Mouse (Mus musculus): ENCODE measurements around the gene Adss. TPM values are rescaled to one million over a fixed set of nuclear protein-coding genes. Genes with fewer than 3 reads are reported as not detected.

Adss gene
- total and polyA plus RNA-seq, 3 experiments = 55.7 to 62.6 TPM; not detected in 1

DNA sequence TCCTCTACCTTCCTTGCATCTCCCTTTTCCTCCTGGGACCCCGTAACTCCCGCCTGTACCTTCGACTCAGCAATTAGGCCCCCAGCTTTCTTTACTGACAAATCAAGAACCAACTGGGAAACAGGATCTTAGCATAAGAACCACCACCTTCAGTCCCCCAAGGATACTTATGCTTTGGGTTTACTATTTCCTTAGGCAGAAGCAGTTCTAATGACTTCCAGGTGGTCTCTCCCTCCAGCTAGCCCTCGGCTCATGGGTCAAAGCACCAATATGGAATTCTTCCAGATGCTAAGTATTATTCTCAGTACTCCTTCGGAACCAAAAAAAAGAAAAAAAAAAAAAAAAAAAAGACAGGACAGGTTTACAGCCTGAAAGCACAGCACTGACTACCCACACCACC lies 39.1 kb downstream of the Adss start:
- Histone ChIP-seq H3K4me3 (ENCODE audit: control insufficient read depth in 1 of 2, insufficient read depth in 1 of 2, low read depth in 2 of 2, low read length in 2 of 2) (no peak overlapping the region), H3K79me2 (ENCODE audit: control insufficient read depth, insufficient read depth, low read length, poor library complexity) (no peaks in the 10 kb centered on the region), H3K9ac (ENCODE audit: control insufficient read depth, low read depth, low read length, poor library complexity, severe bottlenecking) (no peak overlapping the region), H3K36me3 (ENCODE audit: control insufficient read depth in 1 of 2, insufficient read depth in 2 of 2, low read length in 2 of 2) (peaks cover 0 to under 1% of the 10 kb centered on the region in 2 experiments; a peak in 2 of 4 replicates), H3K9me3 (replicated peaks; ENCODE audit: insufficient read depth, low read length) (no peaks in the 10 kb centered on the region), H3K27me3 (ENCODE audit: control insufficient read depth in 1 of 2, insufficient read depth in 2 of 2, low read length in 2 of 2) (no peaks in the 10 kb centered on the region), H3K4me1 (ENCODE audit: control insufficient read depth in 1 of 2, insufficient read depth in 2 of 2, low read length in 2 of 2) (no peaks in the 10 kb centered on the region), H3K27ac (ENCODE audit: control insufficient read depth, low read depth, low read length) (no peak overlapping the region)
- DNase-seq (ENCODE audit: low read depth, low spot score) = no peak
- TF ChIP-seq POLR2AphosphoS5 (IDR thresholded peaks at IDR 0.05; ENCODE audit: borderline replicate concordance, low read depth, low read length) (no peak), TCF12 (IDR thresholded peaks at IDR 0.05; ENCODE audit: low read depth, low read length) (no peak), NRF1 (IDR thresholded peaks at IDR 0.05; ENCODE audit: insufficient read depth, low read depth, low read length, poor library complexity, severe bottlenecking) (no peak), MAFK (IDR thresholded peaks at IDR 0.05; ENCODE audit: borderline replicate concordance, low read depth, low read length) (no peak), USF1 (IDR thresholded peaks at IDR 0.05; ENCODE audit: low read depth, low read length) (no peak), GABPA (IDR thresholded peaks at IDR 0.05; ENCODE audit: low read depth, low read length) (no peak)

DNA sequence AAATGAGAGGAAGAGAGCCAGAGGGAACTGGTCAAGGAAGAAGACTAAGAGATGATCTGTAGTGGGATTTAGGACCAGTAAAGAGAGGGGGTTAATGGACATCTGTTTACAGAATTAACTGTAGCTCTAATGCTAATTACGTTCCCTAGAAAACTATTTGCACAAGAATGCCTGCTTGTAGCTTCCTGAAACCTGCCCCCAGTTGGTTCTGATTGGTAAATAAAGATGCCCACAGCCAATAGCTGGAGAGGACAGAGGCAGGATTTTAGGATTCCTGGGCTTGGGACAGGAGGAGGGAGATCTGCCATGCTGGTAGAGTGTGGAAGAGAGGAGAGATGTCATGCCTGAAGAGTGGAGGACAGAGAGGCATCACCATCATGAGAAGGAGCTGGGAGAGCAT lies 42.8 kb downstream of the Adss start:
- no peaks in the 10 kb centered on the region for H3K27me3 ChIP-seq (ENCODE audit: control insufficient read depth in 1 of 2, insufficient read depth in 2 of 2, low read length in 2 of 2)

GRCm38 (mm10) chr1:177747869-177748540 lies 48.3 kb downstream of the Adss start:
- Histone ChIP-seq H3K36me3 (ENCODE audit: control insufficient read depth in 1 of 2, insufficient read depth in 2 of 2, low read length in 2 of 2) (no peaks in the 10 kb centered on the region), H3K9ac (ENCODE audit: control insufficient read depth, low read depth, low read length, poor library complexity, severe bottlenecking) (no peak overlapping the region), H3K27me3 (ENCODE audit: control insufficient read depth in 1 of 2, insufficient read depth in 2 of 2, low read length in 2 of 2) (no peaks in the 10 kb centered on the region), H3K27ac (ENCODE audit: control insufficient read depth, low read depth, low read length) (no peak overlapping the region), H3K4me3 (ENCODE audit: control insufficient read depth in 1 of 2, insufficient read depth in 1 of 2, low read depth in 2 of 2, low read length in 2 of 2) (no peak overlapping the region), H3K79me2 (ENCODE audit: control insufficient read depth, insufficient read depth, low read length, poor library complexity) (no peaks in the 10 kb centered on the region), H3K4me1 (ENCODE audit: control insufficient read depth in 1 of 2, insufficient read depth in 2 of 2, low read length in 2 of 2) (no peaks in the 10 kb centered on the region), H3K9me3 (replicated peaks; ENCODE audit: insufficient read depth, low read length) (no peaks in the 10 kb centered on the region; the same call in 1 of the 2 replicates)
- TF ChIP-seq ZNF384 (IDR thresholded peaks at IDR 0.05; ENCODE audit: low read depth, low read length) (peak; percentile 90), KAT2A (conservative IDR thresholded peaks at IDR 0.05; ENCODE audit: low read depth, low read length) (no peak)
- DNase-seq (ENCODE audit: low read depth, low spot score) = peak; percentile 22

More for the DNA sequence above, 42.8 kb downstream of the Adss start:
- H3K4me3 ChIP-seq (ENCODE audit: control insufficient read depth in 1 of 2, insufficient read depth in 1 of 2, low read depth in 2 of 2, low read length in 2 of 2) = no peak overlapping the region
- no peaks in the 10 kb centered on the region; the same call in 1 of the 2 replicates for H3K9me3 ChIP-seq (replicated peaks; ENCODE audit: insufficient read depth, low read length)
- TF ChIP-seq POLR2AphosphoS2 (IDR thresholded peaks at IDR 0.05; ENCODE audit: low read length) = no peak
- no peak for TF ChIP-seq TBP (IDR thresholded peaks at IDR 0.05; ENCODE audit: low read depth, low read length)
- TF ChIP-seq UBTF (IDR thresholded peaks at IDR 0.05; ENCODE audit: borderline replicate concordance, insufficient read depth, low read depth, low read length) = no peak
- no peak for TF ChIP-seq ZMIZ1 (IDR thresholded peaks at IDR 0.05; ENCODE audit: low read depth, low read length)
- H3K27ac ChIP-seq (ENCODE audit: control insufficient read depth, low read depth, low read length) = no peak overlapping the region
- H3K4me1 ChIP-seq (ENCODE audit: control insufficient read depth in 1 of 2, insufficient read depth in 2 of 2, low read length in 2 of 2) = no peaks in the 10 kb centered on the region
- H3K79me2 ChIP-seq (ENCODE audit: control insufficient read depth, insufficient read depth, low read length, poor library complexity) = no peaks in the 10 kb centered on the region
- DNase-seq (ENCODE audit: low read depth, low spot score) = no peak
- H3K9ac ChIP-seq (ENCODE audit: control insufficient read depth, low read depth, low read length, poor library complexity, severe bottlenecking) = no peak overlapping the region
- H3K36me3 ChIP-seq (ENCODE audit: control insufficient read depth in 1 of 2, insufficient read depth in 2 of 2, low read length in 2 of 2) = no peaks in the 10 kb centered on the region

Measured in MEL (cell line).